ENCODE assay signal across 7 mouse cellular contexts in genomic region chr7:102064655-102065045, GRCm38 (mm10). TPM values are rescaled to one million over a fixed set of nuclear protein-coding genes. Genes with fewer than 3 reads are reported as not detected.
DNase-seq lines count a peak whose midpoint lies in the region; ATAC-seq lines count a peak whose summit lies in the region.

No protein-coding gene starts in this region.

- peak overlapping the region; percentile 63 for H3K9ac ChIP-seq in limb, embryonic 12.5 days (replicated peaks)
- H3K9ac ChIP-seq in stomach, embryonic 14.5 days (replicated peaks; ENCODE audit: low read depth, low read length): peak overlapping the region; percentile 65

- no peaks in the 10 kb centered on the region for H3K27me3 ChIP-seq in megakaryocyte, embryonic 14.5 days (replicated peaks)
- no peaks in the 10 kb centered on the region for H3K27me3 ChIP-seq in erythroblast, embryonic 14.5 days (ENCODE audit: control insufficient read depth)
- no peaks in the 10 kb centered on the region for H3K27me3 ChIP-seq in limb, embryonic 12.5 days
- no peaks in the 10 kb centered on the region for H3K27me3 ChIP-seq in stomach, embryonic 14.5 days (ENCODE audit: control insufficient read depth, insufficient read depth, low read length)

- H3K27ac ChIP-seq in limb, embryonic 12.5 days: peak overlapping the region; percentile 84; the same call in 1 of the 2 replicates
- peak overlapping the region; percentile 87; the same call in 1 of the 2 replicates for H3K27ac ChIP-seq in stomach, embryonic 14.5 days (ENCODE audit: low read length)

- peak overlapping the region; percentile 68 for H3K4me2 ChIP-seq in limb, embryonic 12.5 days
- peak overlapping the region; percentile 61 for H3K4me2 ChIP-seq in stomach, embryonic 14.5 days (replicated peaks; ENCODE audit: low read depth, low read length)

- 0% methylated on average over 9 of the region's 9 CpGs for WGBS in limb, embryonic 12.5 days
- 2% methylated on average over 9 of the region's 9 CpGs for WGBS in stomach, embryonic 14.5 days

- H3K4me3 ChIP-seq in megakaryocyte, embryonic 14.5 days (replicated peaks): peak overlapping the region; percentile 95
- peak overlapping the region; percentile 86 for H3K4me3 ChIP-seq in erythroblast, embryonic 14.5 days (replicated peaks)
- peak overlapping the region; percentile 70 for H3K4me3 ChIP-seq in limb, embryonic 12.5 days (replicated peaks)
- H3K4me3 ChIP-seq in stomach, embryonic 14.5 days (ENCODE audit: low read depth, low read length): peak overlapping the region; percentile 74

- H3K9me3 ChIP-seq in megakaryocyte, embryonic 14.5 days: no peaks in the 10 kb centered on the region
- H3K9me3 ChIP-seq in erythroblast, embryonic 14.5 days (ENCODE audit: control insufficient read depth, low read length): no peaks in the 10 kb centered on the region
- H3K9me3 ChIP-seq in limb, embryonic 12.5 days: no peaks in the 10 kb centered on the region
- H3K9me3 ChIP-seq in stomach, embryonic 14.5 days (ENCODE audit: control insufficient read depth, low read depth, low read length): no peaks in the 10 kb centered on the region

- peaks cover 33% of the 10 kb centered on the region for H3K4me1 ChIP-seq in megakaryocyte, embryonic 14.5 days
- H3K4me1 ChIP-seq in erythroblast, embryonic 14.5 days (ENCODE audit: control insufficient read depth): peaks cover 52% of the 10 kb centered on the region
- H3K4me1 ChIP-seq in limb, embryonic 12.5 days (replicated peaks): peaks cover 18% of the 10 kb centered on the region
- peaks cover 9% of the 10 kb centered on the region for H3K4me1 ChIP-seq in stomach, embryonic 14.5 days (ENCODE audit: control insufficient read depth, insufficient read depth, low read length)

- H3K36me3 ChIP-seq in megakaryocyte, embryonic 14.5 days (replicated peaks; ENCODE audit: low read length): peaks cover 11% of the 10 kb centered on the region
- H3K36me3 ChIP-seq in erythroblast, embryonic 14.5 days (ENCODE audit: control insufficient read depth): peaks cover 26% of the 10 kb centered on the region
- H3K36me3 ChIP-seq in limb, embryonic 12.5 days: peaks cover 9% of the 10 kb centered on the region
- peaks cover 1% of the 10 kb centered on the region; the same call in 1 of the 2 replicates for H3K36me3 ChIP-seq in stomach, embryonic 14.5 days (ENCODE audit: control insufficient read depth, insufficient read depth, low read length)

- no peak for ATAC-seq in megakaryocyte, adult 5-6 weeks (ENCODE audit: poor library complexity, severe bottlenecking)
- ATAC-seq in limb, embryonic 12.5 days (ENCODE audit: insufficient number of reproducible peaks, insufficient read depth, low FRiP score, low TSS enrichment, low read depth): peak; percentile 20; the same call in 1 of the 2 replicates
- 0 out of 2 replicates have a peak, but pooled peaks have one; percentile 0 for ATAC-seq in stomach, embryonic 14.5 days (ENCODE audit: insufficient number of reproducible peaks, insufficient read depth, low FRiP score, low read depth)

- no peak for DNase-seq in MN1 (ENCODE audit: low spot score)
- no peak for DNase-seq in testis, postnatal 10 days (ENCODE audit: low spot score)

RNA-seq across cellular contexts. Expression of gene Rnf121, which starts 0.6 kb away (rescaled TPM):
- polyA plus RNA-seq in megakaryocyte, embryonic 14.5 days (2012; ENCODE audit: insufficient read depth, low replicate concordance): 2.8 TPM in 1 of 2 replicates, not detected in the other
- 13.3 and 14.9 TPM in 2 replicates for total RNA-seq in megakaryocyte, adult 5-6 weeks (2015)
- total RNA-seq in megakaryocyte, adult 5-6 weeks (2017): 10.5 and 11.0 TPM in 2 replicates
- polyA plus RNA-seq in erythroblast, embryonic 14.5 days (2012): 0.12 and 0.34 TPM in 2 replicates
- polyA plus RNA-seq in limb, embryonic 12.5 days (2016; fragmentation: Nextera tagmentation; extraction: Ambion mirVana): 28.8 and 30.7 TPM in 2 replicates
- polyA plus RNA-seq in stomach, embryonic 14.5 days (2014; fragmentation: Nextera tagmentation; extraction: Ambion mirVana): 24.7 and 26.1 TPM in 2 replicates

RNA-seq across cellular contexts. Expression of gene Xndc1, which starts 0.7 kb away (rescaled TPM):
- polyA plus RNA-seq in megakaryocyte, embryonic 14.5 days (2012; ENCODE audit: insufficient read depth, low replicate concordance): 4.0 and 5.4 TPM in 2 replicates
- total RNA-seq in megakaryocyte, adult 5-6 weeks (2015): 7.1 and 9.5 TPM in 2 replicates
- 13.0 and 15.4 TPM in 2 replicates for total RNA-seq in megakaryocyte, adult 5-6 weeks (2017)
- 2.0 TPM in 2 replicates for polyA plus RNA-seq in erythroblast, embryonic 14.5 days (2012)
- 48.7 and 51.7 TPM in 2 replicates for polyA plus RNA-seq in limb, embryonic 12.5 days (2016; fragmentation: Nextera tagmentation; extraction: Ambion mirVana)
- 26.3 and 27.5 TPM in 2 replicates for polyA plus RNA-seq in stomach, embryonic 14.5 days (2014; fragmentation: Nextera tagmentation; extraction: Ambion mirVana)

RNA-seq across cellular contexts. Expression of gene Xntrpc, which starts 0.9 kb away (rescaled TPM):
- polyA plus RNA-seq in megakaryocyte, embryonic 14.5 days (2012; ENCODE audit: insufficient read depth, low replicate concordance): 0.51 and 0.64 TPM in 2 replicates
- 0.39 and 0.40 TPM in 2 replicates for total RNA-seq in megakaryocyte, adult 5-6 weeks (2015)
- total RNA-seq in megakaryocyte, adult 5-6 weeks (2017): not detected in 2 replicates
- polyA plus RNA-seq in erythroblast, embryonic 14.5 days (2012): not detected in 2 replicates
- polyA plus RNA-seq in limb, embryonic 12.5 days (2016; fragmentation: Nextera tagmentation; extraction: Ambion mirVana): 2.3 and 2.9 TPM in 2 replicates
- polyA plus RNA-seq in stomach, embryonic 14.5 days (2014; fragmentation: Nextera tagmentation; extraction: Ambion mirVana): 1.1 and 1.8 TPM in 2 replicates

RNA-seq across cellular contexts. Expression of gene Trpc2, which starts 18.3 kb away (rescaled TPM):
- polyA plus RNA-seq in megakaryocyte, embryonic 14.5 days (2012; ENCODE audit: insufficient read depth, low replicate concordance): not detected in 2 replicates
- 0.41 TPM in 1 of 2 replicates, not detected in the other for total RNA-seq in megakaryocyte, adult 5-6 weeks (2015)
- 0.20 and 0.37 TPM in 2 replicates for total RNA-seq in megakaryocyte, adult 5-6 weeks (2017)
- polyA plus RNA-seq in erythroblast, embryonic 14.5 days (2012): 0.15 and 0.37 TPM in 2 replicates
- not detected in 2 replicates for polyA plus RNA-seq in limb, embryonic 12.5 days (2016; fragmentation: Nextera tagmentation; extraction: Ambion mirVana)
- not detected in 2 replicates for polyA plus RNA-seq in stomach, embryonic 14.5 days (2014; fragmentation: Nextera tagmentation; extraction: Ambion mirVana)

RNA-seq across cellular contexts. Expression of gene Art1, which starts 36.9 kb away (rescaled TPM):
- polyA plus RNA-seq in megakaryocyte, embryonic 14.5 days (2012; ENCODE audit: insufficient read depth, low replicate concordance): not detected in 2 replicates
- total RNA-seq in megakaryocyte, adult 5-6 weeks (2015): not detected in 2 replicates
- total RNA-seq in megakaryocyte, adult 5-6 weeks (2017): not detected in 2 replicates
- polyA plus RNA-seq in erythroblast, embryonic 14.5 days (2012): not detected in 2 replicates
- polyA plus RNA-seq in limb, embryonic 12.5 days (2016; fragmentation: Nextera tagmentation; extraction: Ambion mirVana): 8.0 and 8.3 TPM in 2 replicates
- polyA plus RNA-seq in stomach, embryonic 14.5 days (2014; fragmentation: Nextera tagmentation; extraction: Ambion mirVana): 0.41 and 1.1 TPM in 2 replicates
